Mouse (Mus musculus) E14TG2a.4 (cell line): ENCODE measurements at regions not wholly inside any gene's neighbourhood (a gene's known extent, or its start where the extent isn't known, plus 50 kb on each side); places are given as distances from the start of the nearest gene placed in this dataset.

ENCODE experiments used
- CTCF ChIP-seq: conservative IDR thresholded peaks from 2 replicates; pipeline ENCODE4 v1.5.1; 2014; ENCODE audit warnings: low read length
- NANOG ChIP-seq: IDR thresholded peaks from 2 replicates; pipeline ENCODE4 v1.6.1; 2014; ENCODE audit warnings: borderline replicate concordance, low read length, mixed read lengths
- POU5F1 ChIP-seq: IDR thresholded peaks from 2 replicates; pipeline ENCODE4 v1.6.1; 2014; ENCODE audit warnings: low read length, borderline replicate concordance

DNA sequence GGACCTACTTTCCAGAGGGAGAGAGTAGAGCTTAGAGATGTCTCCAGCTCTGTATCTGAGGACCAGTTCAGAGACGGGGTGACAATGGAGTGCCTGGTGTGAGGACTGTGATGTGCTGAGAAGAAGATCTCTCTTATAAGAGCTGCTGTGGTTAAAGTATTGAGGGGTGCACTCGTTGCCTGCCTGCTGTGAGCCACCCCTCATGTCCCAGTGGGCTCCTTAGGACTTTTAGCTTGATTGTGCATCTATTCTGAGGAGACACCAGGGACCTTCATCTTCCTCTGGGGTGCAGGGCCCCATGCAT lies 96.9 kb downstream of the Hhipl2 start:
- TF ChIP-seq CTCF (no peak), NANOG (no peak), POU5F1 (no peak)
